Mouse (Mus musculus): ENCODE measurements around the gene Dnajc11. TPM values are rescaled to one million over a fixed set of nuclear protein-coding genes. Genes with fewer than 3 reads are reported as not detected.

The Dnajc11 gene
- polyA plus RNA-seq, 1 experiment from 2014 or later = 47.5 TPM

GRCm38 (mm10) chr4:152012109-152012508 lies 78.6 kb downstream of the Dnajc11 start:
- Histone ChIP-seq H3K4me1 (ENCODE audit: control insufficient read depth, insufficient read depth, low read length) (peaks cover 23% of the 10 kb centered on the region), H3K36me3 (ENCODE audit: control insufficient read depth, insufficient read depth, low read length) (peaks cover 35% of the 10 kb centered on the region), H3K4me3 (ENCODE audit: low read depth, low read length) (no peak overlapping the region), H3K27ac (replicated peaks; ENCODE audit: low read depth, low read length) (no peak overlapping the region), H3K9me3 (ENCODE audit: control insufficient read depth, low read length) (no peaks in the 10 kb centered on the region), H3K27me3 (replicated peaks; ENCODE audit: control insufficient read depth, insufficient read depth, low read length) (no peaks in the 10 kb centered on the region), H3K4me2 (ENCODE audit: low read depth, low read length) (peak overlapping the region; percentile 99; the same call in 1 of the 2 replicates), H3K9ac (ENCODE audit: low read depth, low read length) (no peak overlapping the region)
- ATAC-seq (ENCODE audit: low read depth) = no peak
- WGBS = 83% methylated on average over 13 of the region's 16 CpGs
- DNase-seq (ENCODE audit: low spot score) = no peak

- Histone ChIP-seq H3K4me1 (ENCODE audit: control insufficient read depth, insufficient read depth, low read length) (peaks cover 12% of the 10 kb centered on the region), H3K36me3 (ENCODE audit: control insufficient read depth, insufficient read depth, low read length) (peaks cover 35% of the 10 kb centered on the region), H3K4me2 (ENCODE audit: low read depth, low read length) (no peak overlapping the region), H3K4me3 (ENCODE audit: low read depth, low read length) (no peak overlapping the region), H3K9me3 (ENCODE audit: control insufficient read depth, low read length) (no peaks in the 10 kb centered on the region), H3K9ac (ENCODE audit: low read depth, low read length) (no peak overlapping the region), H3K27ac (replicated peaks; ENCODE audit: low read depth, low read length) (no peak overlapping the region), H3K27me3 (replicated peaks; ENCODE audit: control insufficient read depth, insufficient read depth, low read length) (no peaks in the 10 kb centered on the region)
- DNase-seq (ENCODE audit: low spot score) (no peak), ATAC-seq (ENCODE audit: low read depth) (no peak)
- WGBS = 81% methylated on average over 12 of the region's 12 CpGs
Measured at GRCm38 (mm10) chr4:152013036-152013813, 79.7 kb downstream of the Dnajc11 start.

DNA sequence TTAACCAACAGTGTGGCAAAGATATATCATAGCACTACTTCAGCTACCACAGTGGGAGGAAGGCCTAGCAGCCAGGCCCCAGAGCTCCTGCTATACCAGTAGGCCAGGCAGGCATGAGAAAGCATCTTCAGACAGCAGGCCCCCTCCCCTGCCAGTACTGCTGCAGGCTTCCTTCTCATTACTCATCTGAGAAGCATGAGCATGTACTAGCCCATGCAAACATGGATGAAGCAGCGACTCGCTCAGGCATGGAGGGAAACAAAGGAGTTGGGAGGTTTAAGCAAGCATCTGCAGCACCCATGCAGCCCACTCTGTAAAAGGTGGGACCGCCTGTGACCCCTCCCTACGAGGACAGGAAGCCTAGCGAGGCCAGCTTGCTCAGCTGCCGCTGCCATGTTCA lies 85.6 kb downstream of the Dnajc11 start:
- DNase-seq (ENCODE audit: low spot score) (no peak), ATAC-seq (ENCODE audit: low read depth) (no peak)
- no peak overlapping the region for H3K4me2 ChIP-seq (ENCODE audit: low read depth, low read length)
- no peak overlapping the region for H3K27ac ChIP-seq (replicated peaks; ENCODE audit: low read depth, low read length)
- H3K27me3 ChIP-seq (replicated peaks; ENCODE audit: control insufficient read depth, insufficient read depth, low read length) = no peaks in the 10 kb centered on the region
- H3K9me3 ChIP-seq (ENCODE audit: control insufficient read depth, low read length) = no peaks in the 10 kb centered on the region
- no peaks in the 10 kb centered on the region for H3K4me1 ChIP-seq (ENCODE audit: control insufficient read depth, insufficient read depth, low read length)
- H3K9ac ChIP-seq (ENCODE audit: low read depth, low read length) = no peak overlapping the region
- peaks cover 79% of the 10 kb centered on the region for H3K36me3 ChIP-seq (ENCODE audit: control insufficient read depth, insufficient read depth, low read length)
- 86% methylated on average over 6 of the region's 6 CpGs for WGBS
- no peak overlapping the region for H3K4me3 ChIP-seq (ENCODE audit: low read depth, low read length)

DNA sequence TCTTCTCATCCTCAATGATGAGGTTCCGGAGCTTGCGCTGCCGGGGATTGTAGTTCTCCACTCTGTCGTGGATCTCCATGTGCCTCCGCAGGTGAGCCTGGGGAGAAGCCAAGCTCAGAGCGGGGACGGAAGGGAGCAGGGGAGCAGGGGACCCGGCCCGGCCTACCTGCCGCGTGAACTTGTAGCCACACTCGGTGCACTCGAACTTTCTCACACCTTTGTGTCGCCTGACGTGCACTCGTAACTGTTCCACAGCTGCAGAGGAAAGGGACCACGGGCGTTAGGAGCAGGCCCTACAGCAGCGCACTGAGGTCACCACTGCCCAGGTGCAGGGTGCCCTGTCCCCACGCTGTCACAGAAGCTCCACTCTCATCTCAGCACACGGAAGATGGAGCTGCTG lies 86.5 kb downstream of the Dnajc11 start:
- no peaks in the 10 kb centered on the region for H3K27me3 ChIP-seq (replicated peaks; ENCODE audit: control insufficient read depth, insufficient read depth, low read length)
- no peak overlapping the region for H3K27ac ChIP-seq (replicated peaks; ENCODE audit: low read depth, low read length)
- DNase-seq (ENCODE audit: low spot score) = no peak
- H3K4me1 ChIP-seq (ENCODE audit: control insufficient read depth, insufficient read depth, low read length) = no peaks in the 10 kb centered on the region
- H3K36me3 ChIP-seq (ENCODE audit: control insufficient read depth, insufficient read depth, low read length) = peaks cover 73% of the 10 kb centered on the region
- WGBS = 91% methylated on average over 17 of the region's 21 CpGs
- H3K9ac ChIP-seq (ENCODE audit: low read depth, low read length) = no peak overlapping the region
- no peak for ATAC-seq (ENCODE audit: low read depth)
- no peaks in the 10 kb centered on the region for H3K9me3 ChIP-seq (ENCODE audit: control insufficient read depth, low read length)
- H3K4me3 ChIP-seq (ENCODE audit: low read depth, low read length) = no peak overlapping the region
- H3K4me2 ChIP-seq (ENCODE audit: low read depth, low read length) = no peak overlapping the region

- Histone ChIP-seq H3K27me3 (replicated peaks; ENCODE audit: control insufficient read depth, insufficient read depth, low read length) (no peaks in the 10 kb centered on the region), H3K4me3 (ENCODE audit: low read depth, low read length) (no peak overlapping the region), H3K4me2 (ENCODE audit: low read depth, low read length) (no peak overlapping the region), H3K9ac (ENCODE audit: low read depth, low read length) (no peak overlapping the region), H3K36me3 (ENCODE audit: control insufficient read depth, insufficient read depth, low read length) (peaks cover 58% of the 10 kb centered on the region), H3K4me1 (ENCODE audit: control insufficient read depth, insufficient read depth, low read length) (peaks cover 13% of the 10 kb centered on the region), H3K9me3 (ENCODE audit: control insufficient read depth, low read length) (no peaks in the 10 kb centered on the region), H3K27ac (replicated peaks; ENCODE audit: low read depth, low read length) (no peak overlapping the region)
- WGBS = 74% methylated on average over 11 of the region's 12 CpGs
- DNase-seq (ENCODE audit: low spot score) (no peak), ATAC-seq (ENCODE audit: low read depth) (no peak)
Measured at GRCm38 (mm10) chr4:152021568-152022097, 88.1 kb downstream of the Dnajc11 start.

DNA sequence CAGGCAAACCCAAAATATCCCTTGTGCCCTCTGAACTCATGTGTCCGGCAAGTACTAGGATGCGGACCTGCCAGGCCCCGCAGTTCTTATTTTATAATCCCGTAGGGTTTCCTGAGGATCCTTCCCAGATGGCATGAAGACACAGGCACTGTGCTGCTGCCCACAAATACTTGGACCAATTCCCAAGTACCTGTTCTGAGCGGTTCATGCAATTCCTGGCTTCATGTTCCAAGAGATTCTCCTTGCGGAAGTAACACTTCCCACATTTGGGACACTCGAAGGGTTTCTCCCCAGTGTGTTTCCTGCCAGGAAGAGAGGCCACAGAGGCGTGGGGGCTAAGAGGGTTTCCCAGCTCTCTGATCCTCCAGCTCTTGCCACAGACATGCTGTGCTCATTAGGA lies 89.0 kb downstream of the Dnajc11 start:
- no peak for ATAC-seq (ENCODE audit: low read depth)
- Histone ChIP-seq H3K4me3 (ENCODE audit: low read depth, low read length) (no peak overlapping the region), H3K9me3 (ENCODE audit: control insufficient read depth, low read length) (no peaks in the 10 kb centered on the region), H3K4me2 (ENCODE audit: low read depth, low read length) (no peak overlapping the region), H3K9ac (ENCODE audit: low read depth, low read length) (no peak overlapping the region), H3K27ac (replicated peaks; ENCODE audit: low read depth, low read length) (no peak overlapping the region), H3K27me3 (replicated peaks; ENCODE audit: control insufficient read depth, insufficient read depth, low read length) (no peaks in the 10 kb centered on the region), H3K4me1 (ENCODE audit: control insufficient read depth, insufficient read depth, low read length) (peaks cover 16% of the 10 kb centered on the region), H3K36me3 (ENCODE audit: control insufficient read depth, insufficient read depth, low read length) (peaks cover 57% of the 10 kb centered on the region)
- DNase-seq (ENCODE audit: low spot score) = no peak
- 86% methylated on average over 8 of the region's 8 CpGs for WGBS

DNA sequence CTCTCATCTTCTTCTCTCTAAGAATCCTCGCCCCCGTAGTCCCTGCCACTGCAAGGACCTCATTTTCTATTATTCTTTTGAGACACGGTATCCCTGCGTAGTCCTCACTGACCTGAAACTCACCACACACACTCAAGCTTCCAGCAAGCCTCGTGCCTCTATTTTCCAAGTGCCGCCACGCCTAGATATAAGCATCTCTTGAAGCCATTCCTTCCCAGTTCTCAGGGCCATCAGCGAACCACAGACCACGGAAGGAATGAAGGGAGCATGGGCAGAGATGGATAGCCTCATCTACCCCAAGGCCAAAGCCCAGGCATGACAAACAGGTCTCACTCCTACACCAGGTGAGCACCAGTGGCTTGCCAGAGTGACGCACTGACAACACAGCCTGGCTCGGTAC lies 91.0 kb downstream of the Dnajc11 start:
- ATAC-seq (ENCODE audit: low read depth) = no peak
- H3K4me2 ChIP-seq (ENCODE audit: low read depth, low read length) = no peak overlapping the region
- DNase-seq (ENCODE audit: low spot score) = no peak
- peaks cover 22% of the 10 kb centered on the region for H3K4me1 ChIP-seq (ENCODE audit: control insufficient read depth, insufficient read depth, low read length)
- no peak overlapping the region for H3K27ac ChIP-seq (replicated peaks; ENCODE audit: low read depth, low read length)
- WGBS = 91% methylated on average over 11 of the region's 11 CpGs
- H3K36me3 ChIP-seq (ENCODE audit: control insufficient read depth, insufficient read depth, low read length) = peaks cover 48% of the 10 kb centered on the region
- H3K9ac ChIP-seq (ENCODE audit: low read depth, low read length) = no peak overlapping the region
- H3K9me3 ChIP-seq (ENCODE audit: control insufficient read depth, low read length) = no peaks in the 10 kb centered on the region
- no peaks in the 10 kb centered on the region for H3K27me3 ChIP-seq (replicated peaks; ENCODE audit: control insufficient read depth, insufficient read depth, low read length)
- H3K4me3 ChIP-seq (ENCODE audit: low read depth, low read length) = no peak overlapping the region

DNA sequence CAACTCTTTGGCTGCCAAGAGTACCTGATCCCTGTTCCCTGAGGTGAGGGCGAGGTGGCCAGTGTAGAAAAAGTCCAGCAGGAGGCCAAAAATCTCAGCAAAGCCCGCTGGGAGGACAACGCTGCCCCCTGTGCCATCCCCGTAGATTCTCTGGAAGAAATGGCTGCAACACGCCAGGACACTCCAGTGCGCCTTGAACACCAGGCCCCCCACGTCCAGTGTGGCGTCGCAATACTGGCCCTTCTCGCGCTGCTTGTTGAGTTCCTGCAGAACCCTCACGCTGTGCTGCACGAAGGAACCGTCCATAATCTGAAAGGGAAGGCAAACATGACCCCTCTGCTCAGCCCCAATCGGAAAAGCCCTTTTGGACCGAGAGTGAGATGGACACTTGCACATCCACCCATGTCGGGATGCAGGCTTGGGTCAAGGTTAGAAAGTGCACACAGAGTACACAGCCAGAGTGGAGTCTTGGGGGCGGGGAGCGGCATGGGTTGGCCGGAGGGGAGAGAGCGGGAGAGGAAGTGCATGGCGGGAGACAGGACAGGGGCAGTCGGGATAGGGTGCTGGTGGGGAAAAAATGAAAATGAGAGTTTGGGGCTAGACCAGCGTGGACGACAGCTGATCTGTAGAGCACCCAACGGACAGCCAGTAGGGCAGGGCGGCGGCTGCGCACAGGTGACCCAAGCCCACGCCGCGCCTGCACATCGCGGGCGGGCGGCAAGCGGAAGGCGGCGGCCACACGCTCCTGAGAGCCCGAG lies 93.4 kb downstream of the Dnajc11 start:
- Histone ChIP-seq H3K4me2 (ENCODE audit: low read depth, low read length) (peak overlapping the region; percentile 98), H3K4me3 (ENCODE audit: low read depth, low read length) (peak overlapping the region; percentile 79), H3K9me3 (ENCODE audit: control insufficient read depth, low read length) (no peaks in the 10 kb centered on the region), H3K36me3 (ENCODE audit: control insufficient read depth, insufficient read depth, low read length) (peaks cover 24% of the 10 kb centered on the region), H3K27me3 (replicated peaks; ENCODE audit: control insufficient read depth, insufficient read depth, low read length) (no peaks in the 10 kb centered on the region), H3K4me1 (ENCODE audit: control insufficient read depth, insufficient read depth, low read length) (peaks cover 22% of the 10 kb centered on the region), H3K9ac (ENCODE audit: low read depth, low read length) (peak overlapping the region; percentile 82), H3K27ac (replicated peaks; ENCODE audit: low read depth, low read length) (peak overlapping the region; percentile 44; the same call in 1 of the 2 replicates)
- ATAC-seq (ENCODE audit: low read depth) (peak; percentile 51), DNase-seq (ENCODE audit: low spot score) (no peak)
- WGBS = 4% methylated on average over 22 of the region's 41 CpGs

Measured in embryonic facial prominence, embryonic 14.5 days (tissue).